Mouse (Mus musculus): ENCODE measurements at regions not wholly inside any gene's neighbourhood (a gene's known extent, or its start where the extent isn't known, plus 50 kb on each side); places are given as distances from the start of the nearest gene placed in this dataset.
A peak's percentile ranks its signal among the peaks of the same experiment; 100 is the strongest.
"Not testable (repeated sequence)": the region's sequence is repeated elsewhere in the genome, so short reads cannot be mapped to it uniquely, and the experiment has no call there.

DNA sequence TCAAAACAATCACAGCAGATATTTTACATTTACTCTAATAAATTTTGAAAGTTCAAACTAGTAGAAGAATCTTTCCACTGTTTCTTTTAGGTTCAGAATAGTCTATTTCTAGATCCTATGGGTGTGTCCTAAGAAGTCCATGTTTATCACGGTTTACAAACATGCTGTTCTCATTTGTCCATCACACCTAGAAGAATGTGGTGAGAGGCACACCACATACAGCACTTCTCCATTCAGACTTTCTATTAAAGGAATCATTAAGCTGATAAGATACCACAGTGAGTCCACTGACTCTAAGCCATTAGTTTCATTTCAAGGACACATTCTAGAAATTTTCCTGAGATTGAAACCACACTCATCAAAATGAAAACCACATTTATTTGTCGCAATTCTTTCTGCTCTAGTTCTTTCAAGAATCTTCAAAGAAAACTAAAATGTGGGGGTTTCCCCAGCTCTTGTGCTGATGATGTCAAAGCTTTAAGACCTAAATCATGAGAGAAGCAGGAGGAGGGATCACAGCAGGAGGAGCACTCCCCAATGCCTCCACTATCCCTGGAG is 101.1 kb upstream of the Ptgfr start:
- no peak for DNase-seq (ENCODE audit: extremely low spot score in 1 of 2, low spot score in 1 of 2)

DNA sequence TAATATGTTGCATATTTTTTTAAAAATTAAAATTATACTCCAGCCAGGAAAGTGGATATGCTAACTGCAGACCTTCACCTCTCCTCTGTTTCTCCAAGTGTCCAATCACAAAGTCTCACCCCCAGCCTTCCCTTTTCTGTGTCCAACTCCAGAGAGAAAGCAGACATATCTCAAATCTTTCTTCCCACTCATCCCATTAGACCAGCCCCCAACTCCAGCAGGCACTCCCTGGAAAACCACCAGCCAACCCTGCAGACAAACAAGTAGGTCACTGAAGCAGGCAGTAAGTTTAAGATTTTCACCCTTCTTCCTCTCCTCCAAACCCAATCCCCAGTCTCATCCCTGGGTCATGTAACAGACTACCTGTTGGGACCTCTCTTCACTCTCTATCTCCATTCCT is 94.2 kb upstream of the Ptgfr start:
- DNase-seq (ENCODE audit: extremely low spot score in 1 of 2, low spot score in 1 of 2), result no peak

DNA sequence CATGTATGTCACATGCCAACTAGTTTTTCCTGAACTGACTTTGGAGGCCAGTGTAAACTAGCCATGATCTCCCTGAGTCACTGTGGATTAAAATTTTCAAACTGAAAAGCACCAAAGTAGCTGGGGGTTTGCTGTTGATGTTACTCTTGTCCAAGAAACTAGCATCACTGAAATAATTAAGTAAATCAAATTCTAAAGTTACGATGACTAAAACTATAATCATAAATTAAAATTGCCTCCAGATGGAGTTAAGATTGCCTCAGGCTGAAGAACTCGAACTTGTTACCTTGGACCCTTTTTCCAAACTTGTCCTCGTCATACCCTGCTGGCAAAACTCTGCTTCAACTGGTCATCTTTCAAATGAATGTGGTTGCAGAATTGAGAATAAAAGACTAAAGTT is 93.7 kb upstream of the Ptgfr start:
- no peak for DNase-seq (ENCODE audit: extremely low spot score in 1 of 2, low spot score in 1 of 2)

DNA sequence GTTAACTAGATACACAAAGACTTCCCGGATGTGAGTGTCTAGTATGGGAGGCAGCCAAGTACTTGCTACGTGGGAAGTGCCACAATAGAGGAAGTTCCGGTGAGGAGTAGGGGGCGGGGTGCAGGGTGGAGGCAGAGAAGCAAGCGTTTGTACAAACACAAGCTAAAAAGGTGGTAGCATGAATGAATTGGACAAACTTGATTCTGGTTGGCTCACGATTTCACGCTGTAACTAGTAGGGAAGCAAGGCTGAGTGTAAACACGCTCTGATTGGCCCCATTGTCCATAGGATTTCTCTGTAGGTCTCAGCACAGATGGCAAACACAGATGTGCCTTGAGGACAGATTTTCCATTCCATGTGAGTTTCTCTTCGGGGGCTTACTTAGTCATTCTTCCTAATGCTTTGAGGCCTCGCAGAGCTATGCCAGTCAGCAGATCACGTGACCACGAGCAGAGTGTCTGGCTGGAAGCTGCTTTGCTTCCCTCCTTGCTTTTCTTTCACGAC is 76.6 kb upstream of the Ptgfr start:
- DNase-seq (ENCODE audit: extremely low spot score in 1 of 2, low spot score in 1 of 2), result no peak

DNA sequence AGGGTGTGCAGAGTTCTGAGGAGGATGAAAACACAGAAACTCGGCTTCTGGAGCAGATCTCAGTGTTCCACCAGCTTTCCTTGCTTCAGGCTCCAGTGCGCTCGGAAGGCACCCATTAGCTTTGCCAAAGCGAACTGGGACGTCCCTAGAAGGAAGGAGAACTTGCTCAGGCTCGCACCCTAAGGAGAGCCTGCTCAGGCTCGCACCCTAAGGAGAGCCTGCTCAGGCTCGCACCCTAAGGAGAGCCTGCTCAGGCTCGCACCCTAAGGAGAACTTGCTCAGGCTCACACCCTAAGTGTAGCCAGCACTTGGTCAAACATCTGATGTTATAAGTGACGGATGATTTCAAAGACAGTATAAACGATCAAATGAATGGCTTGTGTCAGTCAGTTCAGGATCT is 74.9 kb upstream of the Ptgfr start:
- not testable (repeated sequence) for DNase-seq (ENCODE audit: extremely low spot score in 1 of 2, low spot score in 1 of 2)

DNA sequence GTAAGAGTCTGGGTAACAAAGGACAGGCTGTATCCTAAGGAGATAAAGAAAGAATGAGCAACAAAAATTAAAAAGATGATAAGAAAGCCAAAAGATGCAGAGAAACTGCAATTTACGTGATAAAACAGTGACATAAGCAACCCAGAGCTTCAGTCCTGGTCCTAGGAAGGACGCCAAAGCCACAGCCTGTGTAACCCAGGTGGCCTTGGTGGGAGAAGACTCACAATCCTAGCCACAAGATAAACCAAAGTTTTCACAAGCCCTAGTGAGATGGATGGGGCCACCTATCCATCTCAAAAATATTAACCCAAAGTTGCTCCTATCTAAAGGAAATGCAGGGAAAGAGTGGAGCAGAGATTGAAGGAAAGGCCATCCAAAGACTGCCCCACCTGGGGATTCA is 73.4 kb upstream of the Ptgfr start:
- no peak for DNase-seq (ENCODE audit: extremely low spot score in 1 of 2, low spot score in 1 of 2)

DNA sequence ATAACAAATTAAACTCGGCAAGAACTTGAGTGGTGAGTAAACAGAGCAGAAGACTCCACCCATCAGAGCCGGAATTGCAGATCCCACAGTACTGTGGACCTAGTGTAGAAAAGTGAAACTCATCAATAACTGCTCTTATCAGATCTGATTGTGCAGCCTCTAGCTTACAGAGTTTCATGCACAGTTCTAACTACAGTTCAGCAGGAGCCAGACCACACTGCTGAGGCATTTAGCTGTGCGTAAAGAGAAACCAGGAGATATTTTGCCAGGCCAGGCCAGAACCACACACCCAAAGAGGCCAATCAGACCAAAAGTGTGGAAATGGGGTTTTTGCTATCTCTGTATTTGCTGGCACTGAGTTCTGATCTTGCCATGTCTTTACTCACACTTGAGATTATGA is 71.9 kb upstream of the Ptgfr start:
- no peak for DNase-seq (ENCODE audit: extremely low spot score in 1 of 2, low spot score in 1 of 2)

DNA sequence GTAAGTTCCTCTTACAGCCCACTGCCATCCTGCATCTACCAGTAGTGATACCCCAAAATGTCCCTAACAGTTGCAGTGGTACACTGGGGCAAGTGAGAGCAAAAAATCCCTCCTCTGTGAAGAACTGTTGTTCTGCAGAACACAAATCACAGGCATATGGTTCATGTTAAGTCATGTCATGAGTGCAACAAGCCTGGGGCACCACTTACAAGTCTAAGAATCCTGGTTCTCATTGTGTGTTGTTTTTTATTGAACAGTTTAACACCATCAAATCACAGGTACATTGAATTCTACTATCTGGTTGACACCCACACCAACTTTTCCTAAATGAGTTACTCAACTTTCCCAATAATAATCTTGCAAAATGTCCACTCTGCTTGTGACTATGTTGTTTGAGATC is 71.5 kb upstream of the Ptgfr start:
- no peak for DNase-seq (ENCODE audit: extremely low spot score in 1 of 2, low spot score in 1 of 2)

DNA sequence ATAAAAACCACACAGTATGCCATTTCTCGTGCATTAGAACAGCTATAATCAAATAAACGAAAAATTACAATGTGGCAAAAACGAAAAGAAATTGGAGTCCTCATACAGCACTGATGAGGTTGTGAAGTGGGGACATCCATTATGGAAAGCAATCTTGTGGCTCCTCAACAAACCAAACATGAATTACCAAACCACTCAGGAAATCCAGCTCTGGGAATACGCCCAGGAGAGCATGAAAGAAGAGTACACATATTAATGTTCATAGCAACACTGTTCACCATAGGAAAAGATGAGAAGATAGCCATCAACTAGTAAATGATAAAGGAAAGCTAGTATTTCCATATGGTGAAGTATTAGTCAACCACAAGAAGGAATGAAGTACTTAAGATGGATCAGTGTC is 68.3 kb upstream of the Ptgfr start:
- DNase-seq (ENCODE audit: extremely low spot score in 1 of 2, low spot score in 1 of 2), result no peak

DNA sequence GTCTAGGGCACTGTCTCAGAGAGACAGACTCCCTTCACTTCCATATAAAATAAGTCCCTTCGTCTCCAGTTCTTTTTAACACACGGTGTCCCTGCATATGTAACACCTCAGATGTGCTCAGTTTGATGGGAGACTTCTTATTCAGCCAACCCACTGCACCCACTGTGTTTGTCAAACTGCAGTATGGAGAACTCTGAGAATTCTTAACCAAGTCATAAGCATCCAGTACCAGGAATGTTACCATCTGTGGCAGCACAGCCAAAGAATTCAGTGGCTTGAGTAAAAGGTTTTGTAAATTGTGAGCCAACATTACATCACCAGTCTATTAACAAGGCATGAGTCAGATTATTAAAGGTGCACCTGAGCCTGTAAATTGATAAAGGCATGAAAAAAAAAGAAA is 65.7 kb upstream of the Ptgfr start:
- DNase-seq (ENCODE audit: extremely low spot score in 1 of 2, low spot score in 1 of 2), result no peak

DNA sequence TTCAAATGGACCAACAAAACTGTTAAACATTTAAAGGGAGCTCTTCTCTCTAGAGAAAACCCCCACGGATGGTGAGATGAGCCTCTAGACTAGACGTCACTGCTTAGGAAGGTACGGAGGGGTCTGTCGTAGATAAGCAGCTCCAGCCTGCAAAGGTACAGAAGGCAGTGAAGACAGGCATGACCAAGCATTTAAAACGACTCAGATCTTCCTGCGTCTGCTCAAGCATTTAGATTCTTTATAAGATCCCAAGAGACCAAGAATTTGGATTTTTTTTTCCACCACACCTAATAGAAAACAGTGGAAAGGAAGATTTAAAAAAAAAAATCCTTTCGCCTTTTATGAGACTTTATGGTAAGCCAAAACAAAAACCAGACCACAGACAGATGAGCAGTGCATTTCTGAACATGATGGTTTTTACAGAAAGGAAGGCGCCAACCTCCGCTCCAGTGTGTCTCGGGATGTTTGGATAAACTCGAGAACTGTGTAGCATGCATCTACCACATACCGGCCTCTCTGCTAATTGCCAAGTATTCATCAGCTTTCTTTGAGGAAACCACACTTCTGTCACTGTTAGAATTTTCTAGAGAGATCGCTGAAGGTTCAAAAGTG is 64.9 kb upstream of the Ptgfr start:
- DNase-seq (ENCODE audit: extremely low spot score in 1 of 2, low spot score in 1 of 2), result no peak

DNA sequence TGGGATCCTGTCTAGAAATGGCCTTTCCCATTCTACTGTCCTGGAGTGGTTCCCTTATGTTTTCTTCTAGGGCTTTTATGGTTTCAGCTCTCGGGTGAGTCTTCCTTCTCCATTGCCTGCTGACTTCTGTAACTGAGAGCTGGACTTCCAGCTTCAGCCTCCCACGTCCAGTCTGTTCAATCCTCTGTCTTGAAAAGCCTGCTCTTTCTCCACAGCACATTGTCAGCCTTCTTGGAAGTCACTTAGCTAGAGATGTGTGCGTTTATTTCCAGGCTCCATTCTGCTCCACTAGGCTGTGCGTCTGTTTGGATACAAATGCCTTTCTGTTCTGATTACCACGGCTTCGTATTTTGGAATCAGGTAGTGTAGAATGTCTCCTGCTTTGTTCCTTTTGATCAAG is 62.2 kb upstream of the Ptgfr start:
- no peak for DNase-seq (ENCODE audit: extremely low spot score in 1 of 2, low spot score in 1 of 2)

DNA sequence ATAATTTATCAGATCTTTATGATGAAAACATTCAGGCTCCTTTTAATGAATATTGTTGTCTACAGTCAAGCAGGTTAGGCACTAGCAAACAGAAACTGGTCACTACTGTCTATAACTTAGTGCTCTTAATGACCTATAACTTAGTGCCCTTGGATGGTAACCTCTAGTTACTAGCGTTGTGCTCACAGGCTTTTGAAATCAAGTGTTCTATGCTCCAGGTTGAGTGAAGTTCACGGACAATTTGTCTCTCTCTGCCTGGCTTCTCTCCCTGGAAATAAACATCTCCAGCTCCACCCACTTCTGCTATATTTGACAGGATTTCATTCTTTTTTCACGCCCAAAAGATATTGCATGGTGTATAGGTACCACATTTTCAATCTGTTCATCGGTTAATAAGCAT is 61.7 kb upstream of the Ptgfr start:
- no peak for DNase-seq (ENCODE audit: extremely low spot score in 1 of 2, low spot score in 1 of 2)

DNA sequence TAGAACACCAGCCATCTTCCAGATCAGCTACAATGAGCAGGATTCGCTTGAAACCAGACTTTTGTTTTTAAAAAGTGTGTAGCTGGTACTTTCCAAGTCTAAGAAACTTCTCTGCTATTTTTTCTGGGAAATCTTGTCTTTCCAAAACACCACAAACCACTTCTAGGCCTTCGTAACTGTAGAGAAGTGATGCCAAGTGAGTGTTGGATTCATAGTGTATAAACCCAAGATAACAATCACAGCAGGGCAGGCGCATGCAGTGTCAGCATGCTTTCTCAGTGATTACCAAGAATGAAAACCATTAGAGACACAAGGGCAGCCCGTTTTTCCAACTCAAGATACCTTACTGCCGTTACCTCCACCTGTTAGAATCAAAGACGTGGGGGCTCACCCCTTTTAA is 58.9 kb upstream of the Ptgfr start:
- DNase-seq (ENCODE audit: extremely low spot score in 1 of 2, low spot score in 1 of 2), result no peak

DNA sequence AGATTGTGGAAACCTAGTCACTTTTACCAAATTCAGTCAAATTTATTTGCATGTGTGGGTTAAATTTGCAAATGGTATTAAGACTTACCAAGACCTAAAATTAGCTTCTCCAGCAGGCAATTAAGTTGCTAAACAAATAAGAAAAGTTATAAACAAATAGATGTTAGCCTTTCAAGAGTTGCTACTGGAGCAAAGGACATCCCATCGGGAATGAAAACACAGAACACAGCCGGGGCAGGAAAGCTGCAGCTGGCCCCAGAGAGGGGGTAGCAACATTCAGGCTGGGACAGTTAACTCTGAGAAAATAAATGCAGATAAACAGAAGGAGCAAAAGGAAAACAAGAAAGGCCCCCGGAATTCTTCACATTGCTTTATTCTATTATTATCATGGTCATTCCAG is 57.3 kb upstream of the Ptgfr start:
- DNase-seq (ENCODE audit: extremely low spot score in 1 of 2, low spot score in 1 of 2), result no peak

DNA sequence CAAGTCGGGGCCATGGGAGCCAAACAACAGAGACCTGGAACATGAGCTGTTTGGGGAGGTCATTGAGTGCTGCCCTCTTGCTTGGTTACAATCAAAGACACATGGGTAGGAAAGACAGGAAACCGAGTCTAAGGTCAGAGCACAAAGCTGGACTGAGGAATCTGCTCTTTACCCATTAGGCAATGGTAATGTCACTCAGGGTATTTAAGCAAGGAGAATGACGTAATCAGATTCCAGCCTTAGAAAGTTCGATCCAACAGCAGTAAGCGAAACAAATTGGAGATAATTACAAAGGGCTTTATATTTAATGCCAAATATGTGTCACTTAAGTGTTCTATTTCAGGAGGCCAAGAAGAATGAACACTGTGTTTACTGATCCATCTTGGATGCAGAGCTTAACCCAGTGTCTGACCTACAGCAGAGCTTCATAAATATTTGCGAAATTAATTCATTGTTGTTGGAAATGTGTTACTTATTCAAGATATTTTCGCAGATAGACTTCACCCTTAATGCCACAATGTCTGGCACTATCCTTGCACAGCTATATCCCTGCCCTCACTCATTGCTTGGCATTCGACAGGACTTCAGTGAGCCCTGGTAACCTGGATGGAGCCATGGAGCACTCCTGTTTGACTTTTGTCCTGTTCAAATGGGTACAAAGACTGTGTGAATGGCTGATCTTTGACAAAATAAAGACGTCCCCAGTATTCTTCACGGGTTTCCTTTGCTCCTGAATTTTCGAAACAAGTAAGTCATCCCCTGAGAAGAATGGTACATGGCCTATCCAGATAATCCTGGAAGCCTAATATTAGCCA is 56.2 kb upstream of the Ptgfr start:
- DNase-seq (ENCODE audit: extremely low spot score in 1 of 2, low spot score in 1 of 2), result no peak

DNA sequence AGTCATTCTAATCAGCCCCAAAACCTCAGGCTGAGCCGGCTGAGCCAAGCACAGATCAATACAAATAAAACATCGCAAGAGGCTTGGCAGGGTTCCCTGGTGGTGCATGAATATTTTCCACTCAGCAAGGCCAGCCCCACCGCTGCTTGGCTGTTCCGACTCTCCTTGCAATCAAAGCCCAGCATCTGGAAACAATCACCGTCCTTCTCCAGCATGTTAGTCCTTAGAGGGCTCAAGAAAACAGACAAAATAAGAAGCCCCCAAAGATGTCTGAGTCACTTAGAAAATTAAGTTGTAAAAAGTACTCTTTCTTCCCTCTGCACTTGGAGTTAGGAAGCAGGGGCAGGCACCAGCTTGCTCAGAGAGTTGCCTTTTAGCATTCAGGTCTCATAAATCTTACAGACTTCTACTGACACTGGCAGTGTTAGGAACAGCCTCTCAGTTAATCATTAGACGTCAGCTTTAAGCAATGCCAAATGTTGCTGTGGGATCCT is 54.4 kb upstream of the Ptgfr start:
- DNase-seq (ENCODE audit: extremely low spot score in 1 of 2, low spot score in 1 of 2), result peak in 1 of 2 experiments; percentile 25

DNA sequence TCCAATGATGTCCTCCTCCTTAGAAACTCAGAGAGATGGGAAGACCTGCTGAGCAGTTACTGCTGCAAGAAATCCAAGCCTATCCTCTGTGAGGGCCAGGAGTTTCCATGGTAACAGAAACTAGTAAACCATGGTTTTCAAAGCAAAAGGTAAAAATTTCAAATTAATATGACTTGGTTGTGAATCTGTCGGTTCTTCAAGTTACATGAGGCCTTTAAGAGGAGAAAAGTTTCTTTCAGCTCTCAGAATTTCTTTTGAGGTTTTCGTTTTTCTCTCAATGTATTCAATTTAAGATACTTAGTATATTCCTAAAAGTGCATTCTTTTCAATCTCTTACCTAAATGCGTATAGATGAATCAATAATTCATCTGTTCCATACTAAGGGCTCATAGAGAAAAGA is 53.9 kb upstream of the Ptgfr start:
- no peak for DNase-seq (ENCODE audit: extremely low spot score in 1 of 2, low spot score in 1 of 2)

DNA sequence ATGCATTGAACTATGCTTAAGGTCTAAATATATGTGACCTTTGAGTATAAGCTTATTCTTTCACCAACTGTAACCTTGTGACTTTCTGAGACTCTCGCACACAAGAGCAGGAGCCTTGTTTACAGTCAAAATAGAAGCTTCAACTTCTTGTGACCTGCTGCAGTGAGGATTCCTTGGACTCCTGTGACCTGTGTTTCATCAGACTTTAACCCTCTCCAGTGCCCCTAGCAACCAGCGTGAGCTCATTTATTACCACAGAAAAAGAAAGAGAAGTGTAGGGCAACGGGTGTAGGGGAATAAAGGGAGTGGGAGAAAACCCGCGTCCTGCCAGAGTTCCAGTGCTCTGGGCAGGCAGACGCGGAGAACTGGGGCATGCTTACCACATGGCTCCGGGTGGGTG is 52.3 kb upstream of the Ptgfr start:
- no peak for DNase-seq (ENCODE audit: extremely low spot score in 1 of 2, low spot score in 1 of 2)
